Mouse (Mus musculus): ENCODE results near the gene Ltbr. TPM values are rescaled to one million over a fixed set of nuclear protein-coding genes. Genes with fewer than 3 reads are reported as not detected.

Gene Ltbr
- polyA plus RNA-seq, 2 experiments from 2014 or later, result 0.28 TPM; not detected in 1

DNA sequence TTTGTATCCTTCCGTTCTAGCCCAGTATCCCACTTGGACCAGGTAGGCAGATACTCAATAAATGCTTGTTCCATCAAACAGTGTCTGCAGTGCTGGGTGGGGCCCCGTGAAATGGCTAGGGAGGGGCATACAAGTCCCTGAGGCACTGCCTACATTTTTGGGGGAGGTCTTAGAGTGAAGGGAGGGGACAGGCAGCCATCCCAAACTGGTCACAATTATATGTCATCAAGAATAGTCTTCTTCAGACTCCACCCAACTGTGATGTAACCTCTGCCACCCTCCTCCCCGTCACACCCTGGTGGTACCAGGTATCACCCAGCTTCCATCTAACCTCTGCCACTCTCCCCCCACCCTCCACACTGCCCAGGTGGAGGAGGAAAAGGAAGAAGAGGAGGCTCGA is 31.2 kb upstream of the Ltbr start:
- ATAC-seq, result no peak

DNA sequence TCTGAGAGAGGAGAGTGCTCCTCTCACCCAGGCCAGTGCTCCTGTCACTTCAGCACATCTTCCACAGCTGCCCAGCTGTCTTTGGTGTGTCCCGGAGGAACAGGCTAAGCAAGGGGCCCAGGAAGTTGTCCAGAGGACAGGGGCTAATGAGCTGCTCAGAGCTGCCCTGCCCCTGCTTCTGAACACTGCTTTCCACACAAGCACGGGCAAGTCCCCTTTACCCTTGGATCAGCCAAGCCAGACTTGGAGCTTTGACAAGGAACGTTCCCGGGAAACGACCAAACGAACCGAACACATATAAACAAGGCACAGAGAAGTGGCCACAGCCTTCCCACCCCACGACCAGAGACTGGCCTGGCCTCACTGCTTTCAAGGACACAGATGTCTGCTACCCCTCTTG is 30.4 kb upstream of the Ltbr start:
- ATAC-seq, result no peak

DNA sequence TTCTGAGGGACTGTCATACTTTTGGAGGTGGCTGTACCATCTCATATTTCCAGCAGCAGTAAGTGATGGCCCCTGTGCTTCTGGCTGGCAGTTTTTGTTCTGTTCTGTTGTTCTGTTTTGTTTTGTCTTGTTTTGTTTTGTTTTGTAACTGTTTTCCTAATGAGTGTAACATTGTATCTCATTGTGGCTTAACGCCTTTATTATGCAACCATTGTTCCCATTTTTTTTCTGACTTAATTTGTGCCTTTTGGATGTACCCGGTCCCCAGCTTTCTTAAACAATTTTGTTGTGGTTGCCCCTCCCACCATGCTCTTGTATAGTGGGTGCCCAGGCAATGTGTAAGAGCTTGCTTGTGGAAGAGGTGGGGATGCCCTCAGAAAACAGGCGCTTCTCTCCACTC is 28.5 kb upstream of the Ltbr start:
- no peak for ATAC-seq

DNA sequence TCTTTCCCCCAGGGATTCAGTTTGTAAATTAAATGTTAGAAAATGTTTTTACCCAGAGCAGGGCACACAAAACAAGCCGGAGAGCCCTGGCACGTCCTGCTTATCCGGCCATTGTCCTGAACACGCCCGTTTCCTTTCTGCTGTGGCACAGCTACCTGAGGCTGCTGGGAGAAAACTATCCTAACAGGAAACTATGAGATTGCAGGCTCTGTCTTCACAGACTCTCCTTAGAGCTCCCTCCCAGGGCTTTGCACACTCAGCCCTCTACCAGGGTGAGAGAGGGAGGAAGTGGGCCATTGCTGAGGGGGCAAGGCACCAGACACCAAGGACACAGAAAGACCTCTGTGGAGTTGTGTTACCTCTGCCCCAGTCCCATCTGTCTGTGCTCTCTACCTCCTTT is 26.6 kb upstream of the Ltbr start:
- no peak for ATAC-seq

DNA sequence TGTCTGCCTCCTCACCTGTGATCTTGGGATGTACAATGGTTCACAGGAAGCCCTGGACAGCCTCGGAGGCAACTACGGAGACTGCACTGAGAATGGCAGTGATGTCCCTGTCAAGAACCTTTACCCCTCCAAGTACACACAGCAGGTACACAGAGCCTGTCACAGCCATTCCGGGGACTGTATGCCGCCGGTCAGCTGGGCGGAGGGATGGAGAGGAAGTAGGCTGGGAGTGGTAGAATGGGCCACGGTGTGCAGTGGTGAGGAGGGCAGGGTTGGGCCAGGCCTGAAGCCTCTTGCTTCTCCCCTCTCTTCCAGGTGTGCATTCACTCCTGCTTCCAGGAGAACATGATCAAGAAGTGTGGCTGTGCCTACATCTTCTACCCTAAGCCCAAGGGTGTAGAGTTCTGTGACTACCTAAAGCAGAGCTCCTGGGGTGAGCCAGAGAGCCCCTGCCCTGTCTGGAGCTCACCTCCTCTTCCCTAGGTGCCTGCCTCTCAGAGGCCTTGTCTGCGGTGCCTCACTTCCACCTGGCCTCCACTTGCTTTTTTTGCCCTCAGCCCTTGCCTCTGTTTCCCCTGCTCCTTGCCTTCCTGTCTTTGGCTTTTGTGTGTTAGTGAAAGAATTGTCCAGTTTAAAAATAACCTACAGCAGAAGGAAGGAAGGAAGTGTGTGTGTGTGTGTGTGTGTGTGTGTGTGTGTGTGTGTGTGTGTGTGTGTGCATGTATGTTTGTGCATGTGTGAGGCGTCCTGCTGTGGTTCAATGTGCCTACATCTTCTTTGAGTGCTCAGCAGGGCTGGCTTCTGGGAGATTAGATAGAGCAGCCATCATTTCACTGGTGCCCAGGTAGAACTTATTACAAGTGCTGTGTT is 25.3 kb upstream of the Ltbr start:
- ATAC-seq, result peak; percentile 63

DNA sequence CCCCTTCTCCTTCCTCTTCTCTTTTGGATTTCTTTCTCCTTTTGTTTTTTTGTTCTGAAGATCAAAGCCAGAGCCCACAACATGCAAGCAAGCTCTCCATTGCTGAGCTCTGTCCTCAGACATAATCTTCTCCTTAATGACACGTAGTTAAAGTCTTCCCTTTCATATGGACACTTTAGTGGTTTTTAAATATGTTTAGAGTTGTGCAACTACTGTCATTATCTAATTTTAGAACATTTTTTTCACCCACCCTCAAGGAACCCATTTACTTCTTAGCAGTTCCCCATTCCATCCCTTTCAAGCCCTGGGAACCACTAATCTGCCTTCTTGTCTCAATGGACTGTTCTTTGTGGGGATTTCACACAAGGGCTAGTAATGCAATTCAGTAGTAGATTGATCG is 20.7 kb upstream of the Ltbr start:
- ATAC-seq, result no peak

DNA sequence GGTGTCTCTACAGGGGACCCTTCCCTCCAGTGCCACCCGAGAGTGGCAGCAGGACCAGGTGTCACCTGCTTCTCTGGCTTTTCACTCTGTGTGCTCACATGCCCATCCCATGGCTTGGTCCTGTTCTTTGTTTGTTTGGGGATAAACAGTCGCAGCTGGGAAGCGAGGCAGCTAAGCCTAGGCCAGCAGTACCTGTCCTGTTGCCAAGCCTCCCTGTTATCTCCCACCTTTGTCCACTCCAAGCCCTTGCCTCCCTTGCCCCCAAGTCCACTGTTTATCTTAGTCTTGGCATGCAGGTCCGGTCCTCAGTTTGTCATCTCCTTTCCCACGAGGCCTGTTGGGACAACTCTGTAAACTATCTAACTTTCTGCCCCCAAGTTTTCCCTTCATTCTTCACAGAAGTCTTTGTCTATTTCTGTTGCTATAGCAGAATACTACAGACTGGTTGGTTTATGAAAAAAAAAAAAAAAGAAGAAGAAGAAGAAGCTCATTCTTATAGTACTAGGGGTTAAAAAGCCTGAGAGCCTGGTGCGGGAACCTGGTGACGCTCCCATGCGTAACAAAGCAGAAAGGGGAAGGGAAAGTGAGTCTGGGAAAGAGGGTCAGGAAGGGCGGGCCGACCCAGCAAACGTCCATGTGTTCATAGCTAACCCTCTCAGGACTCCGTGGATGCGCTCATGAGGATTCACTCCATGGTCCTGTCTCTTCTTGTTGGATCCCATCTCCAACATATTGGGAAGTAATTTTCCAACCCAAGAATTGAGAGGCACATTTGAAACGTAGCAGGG is 19.6 kb upstream of the Ltbr start:
- ATAC-seq, result no peak

DNA sequence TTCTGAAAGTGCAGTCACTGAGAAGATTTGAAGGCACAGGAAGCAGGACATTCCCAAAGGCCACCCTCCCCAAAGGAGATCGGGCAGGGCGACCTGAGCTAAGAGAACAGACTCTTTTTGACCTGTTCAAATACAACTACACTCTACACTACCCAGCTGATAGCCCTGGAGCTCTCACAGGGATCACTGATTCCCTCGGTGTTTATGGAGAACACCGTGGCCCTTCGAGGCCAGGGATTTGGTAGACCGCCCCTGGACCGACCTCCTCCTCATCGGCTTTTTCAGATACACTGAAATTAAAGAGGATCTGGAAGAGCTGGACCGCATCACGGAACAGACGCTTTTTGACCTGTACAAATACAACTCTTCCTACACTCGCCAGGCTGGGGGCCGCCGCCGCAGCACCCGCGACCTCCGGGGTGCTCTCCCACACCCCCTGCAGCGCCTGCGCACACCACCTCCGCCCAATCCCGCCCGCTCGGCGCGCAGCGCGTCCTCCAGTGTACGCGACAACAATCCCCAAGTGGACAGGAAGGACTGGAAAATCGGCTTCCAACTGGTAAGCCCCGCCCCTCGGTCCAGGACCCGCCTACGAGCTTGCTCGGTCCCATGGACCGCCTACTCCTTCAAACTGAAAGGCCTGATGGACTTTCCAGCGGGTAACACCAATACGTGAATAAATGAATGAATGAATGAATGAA is 17.1 kb upstream of the Ltbr start:
- ATAC-seq, result no peak

DNA sequence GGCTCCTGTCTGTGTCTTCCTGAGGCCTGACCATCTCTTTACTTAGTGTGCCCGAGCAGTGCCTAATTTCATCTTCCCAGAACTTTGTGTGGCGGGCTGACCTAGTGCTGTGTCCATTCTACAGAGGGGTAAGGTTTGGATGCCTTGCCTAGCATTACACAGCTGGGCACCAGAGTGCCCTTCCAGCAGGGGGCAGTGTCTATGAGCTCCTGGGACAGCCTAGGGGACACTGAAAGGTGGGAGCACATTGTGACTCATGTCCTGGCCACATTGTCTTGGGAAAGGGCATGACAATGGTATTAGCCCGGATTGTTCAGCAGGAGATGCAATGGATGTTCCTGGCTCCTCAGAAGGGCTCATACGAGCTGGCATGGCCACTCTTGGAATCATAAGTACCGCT is 14.6 kb upstream of the Ltbr start:
- ATAC-seq, result no peak

DNA sequence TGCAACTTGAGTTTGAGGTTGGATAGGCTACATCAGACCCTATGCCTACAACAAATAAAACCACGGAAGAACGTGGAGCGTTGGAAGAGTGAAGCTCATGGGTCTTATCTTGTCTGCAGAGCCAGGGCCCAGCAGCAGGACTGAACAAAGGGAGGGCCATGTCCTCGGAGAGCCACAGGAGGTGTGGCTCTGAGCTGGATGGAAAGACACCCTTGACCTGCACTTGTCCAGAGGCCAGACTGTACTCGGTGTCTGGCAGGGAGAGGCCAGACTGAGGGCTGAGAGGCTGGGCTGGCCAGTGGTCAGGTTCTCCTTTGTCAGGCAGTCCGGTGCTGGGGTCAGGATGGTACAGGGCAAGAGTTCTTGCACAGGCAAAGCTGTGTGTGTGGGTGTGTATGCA is 11.7 kb upstream of the Ltbr start:
- ATAC-seq, result no peak

DNA sequence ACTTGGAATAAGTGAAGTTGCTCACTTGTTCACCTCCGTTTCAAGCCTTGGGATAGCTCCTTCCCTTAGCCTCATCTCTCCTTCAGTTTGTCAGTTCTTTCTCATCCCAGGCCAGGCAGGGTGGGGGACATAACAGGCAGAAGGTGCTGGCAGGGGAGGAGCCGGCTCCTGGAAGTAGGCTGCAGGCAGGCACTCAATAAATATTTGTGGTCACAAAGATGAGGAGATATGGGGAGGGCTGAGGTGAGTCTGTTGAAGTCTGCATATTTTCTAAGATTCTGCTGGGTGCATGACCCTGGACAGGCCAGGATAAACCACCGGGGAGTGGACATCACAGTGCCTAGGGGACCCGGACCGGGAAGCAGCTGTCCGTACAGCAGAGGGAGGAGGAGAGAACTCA is 9.9 kb upstream of the Ltbr start:
- no peak for ATAC-seq

DNA sequence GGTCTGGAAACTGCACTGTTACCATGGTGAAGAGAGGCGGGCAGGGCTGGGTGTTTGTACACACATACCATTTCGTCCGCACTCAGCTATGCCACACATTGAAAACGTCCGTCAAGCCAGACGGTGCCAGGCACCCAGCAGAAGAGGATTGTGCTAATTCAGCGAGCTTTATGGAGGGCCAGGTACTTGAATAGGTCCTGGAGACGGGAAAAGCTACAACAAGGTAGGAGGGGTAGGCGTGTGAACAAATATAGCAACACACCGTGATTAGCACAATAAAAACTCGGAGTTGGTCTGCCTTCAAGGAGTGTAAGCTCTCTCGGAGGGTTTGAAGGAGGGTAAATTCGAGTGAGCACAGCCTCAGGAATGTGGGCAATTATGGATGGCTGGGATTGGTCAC is 9.1 kb upstream of the Ltbr start:
- no peak for ATAC-seq

DNA sequence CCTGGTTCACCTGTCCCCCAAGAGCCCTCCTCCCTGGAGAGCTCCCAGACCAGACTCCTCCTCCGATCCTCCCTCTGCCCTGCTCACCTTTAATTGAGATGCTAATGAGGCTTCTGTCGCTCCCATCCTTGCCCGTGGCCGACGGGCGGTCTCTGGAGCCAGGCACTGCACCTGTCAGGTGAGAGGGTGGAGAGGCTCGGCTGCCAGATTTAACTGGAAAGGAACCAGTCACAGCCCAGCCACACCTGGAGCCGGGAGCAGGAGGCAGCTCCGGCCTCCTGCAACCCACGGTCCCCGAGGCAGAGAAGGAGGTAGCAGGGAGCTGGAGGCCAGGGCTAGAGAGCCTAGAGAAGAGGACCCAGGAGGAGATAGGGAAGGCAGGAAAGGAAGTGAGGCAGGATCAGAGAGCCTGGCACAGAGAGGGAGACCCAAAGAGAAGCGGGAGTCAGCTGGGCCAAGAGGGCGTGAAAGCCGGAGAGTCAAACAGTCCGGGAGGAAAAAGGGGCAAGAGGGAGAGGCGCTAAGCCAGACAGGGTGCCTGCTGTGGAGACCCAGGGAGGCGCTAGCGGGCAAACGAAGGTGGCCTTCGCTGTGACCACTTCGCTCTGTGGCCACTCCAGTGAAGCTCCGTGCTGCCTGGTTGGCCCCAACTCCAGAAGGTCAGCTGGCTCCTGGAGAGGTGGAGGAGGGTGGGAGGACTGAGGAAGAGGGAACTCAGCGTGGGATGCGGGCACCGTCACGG is 7.6 kb upstream of the Ltbr start:
- ATAC-seq, result no peak

DNA sequence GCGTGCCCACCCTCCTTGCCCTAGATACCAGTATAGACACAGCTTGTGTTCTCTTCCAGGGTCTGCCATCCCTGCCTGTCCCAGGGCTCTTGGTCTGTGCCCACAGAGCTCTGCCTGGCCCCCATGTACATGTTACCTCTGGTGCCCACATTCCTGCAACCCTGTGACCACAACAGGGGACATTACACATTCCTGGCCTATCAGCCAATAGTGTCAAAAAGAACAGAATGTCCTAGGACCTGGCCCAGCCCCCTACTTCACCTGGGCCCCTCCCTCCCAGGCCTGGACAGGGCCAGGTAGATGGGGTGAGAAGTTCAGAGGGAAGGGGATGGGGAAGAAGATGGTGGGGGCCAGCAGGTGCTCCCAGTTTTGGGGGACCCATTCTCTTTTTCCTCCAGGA is 6.6 kb upstream of the Ltbr start, which contains the start of gene Scnn1a:
TSS of gene Scnn1a (plus strand) at position 337 of the 400 bp plus-strand sequence.
- ATAC-seq, result no peak

DNA sequence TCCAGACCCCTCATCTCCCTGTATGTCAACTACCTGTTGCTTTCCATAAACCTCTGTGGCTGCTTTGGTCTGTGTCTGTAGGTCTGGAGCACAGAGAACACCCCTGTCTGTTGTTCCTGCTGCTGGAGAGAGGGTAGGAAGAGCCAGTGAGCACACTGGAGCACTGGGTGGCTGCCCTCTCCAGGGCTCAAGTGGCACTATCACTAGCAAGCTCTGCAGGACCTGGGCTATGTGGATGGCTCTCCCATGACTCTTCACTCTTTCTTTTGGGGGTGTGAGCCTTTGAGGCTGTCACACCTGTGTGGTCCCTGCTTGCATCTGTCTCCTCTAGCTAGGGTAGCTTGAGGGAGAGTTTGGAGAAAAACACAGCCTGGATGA is 6.2 kb upstream of the Ltbr start:
- no peak for ATAC-seq

DNA sequence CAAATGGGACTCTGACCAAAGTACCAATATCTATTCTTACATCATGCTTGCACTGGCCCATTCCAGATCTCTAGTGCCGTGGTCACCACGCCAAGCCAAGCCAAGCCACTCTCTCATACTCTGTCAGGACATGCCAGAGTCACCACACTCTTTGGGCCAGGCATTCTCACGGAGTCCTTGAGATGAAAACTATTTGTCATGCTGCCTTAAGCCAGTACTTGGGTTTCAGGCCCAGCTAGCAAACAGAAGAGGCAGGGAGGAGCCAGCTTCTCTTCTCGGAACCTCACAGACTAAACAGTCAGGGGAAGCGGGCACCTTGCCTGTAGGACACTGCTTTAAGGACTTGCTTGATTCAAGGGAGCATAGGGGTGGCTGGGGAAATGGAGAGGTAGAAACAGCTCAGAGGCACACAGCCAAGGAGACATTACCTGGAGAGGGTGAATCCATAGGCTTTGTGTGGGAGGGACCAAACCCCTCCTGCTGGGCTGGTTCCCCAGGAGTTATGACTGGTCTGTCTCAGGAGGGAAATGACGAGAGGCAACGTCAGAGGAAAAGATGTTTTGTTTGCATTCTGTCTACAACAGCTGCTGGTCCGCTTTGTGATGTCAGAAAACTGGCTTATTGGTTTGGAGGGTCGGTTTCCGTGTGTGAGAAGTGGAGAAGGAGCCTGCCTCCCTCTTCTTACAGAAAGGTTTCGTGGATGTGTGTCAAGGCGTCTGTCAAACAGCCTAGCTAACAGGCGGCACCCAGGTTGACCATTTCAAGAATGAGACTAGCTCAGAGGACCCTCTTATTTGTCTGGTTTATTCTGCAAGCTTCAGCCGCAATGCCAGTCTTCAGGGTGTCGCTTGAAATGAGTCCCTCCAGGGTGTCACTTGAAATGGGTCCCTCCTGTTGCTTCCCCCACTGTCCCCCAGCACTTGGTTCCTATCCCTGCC is 5.6 kb upstream of the Ltbr start:
- ATAC-seq, result no peak

DNA sequence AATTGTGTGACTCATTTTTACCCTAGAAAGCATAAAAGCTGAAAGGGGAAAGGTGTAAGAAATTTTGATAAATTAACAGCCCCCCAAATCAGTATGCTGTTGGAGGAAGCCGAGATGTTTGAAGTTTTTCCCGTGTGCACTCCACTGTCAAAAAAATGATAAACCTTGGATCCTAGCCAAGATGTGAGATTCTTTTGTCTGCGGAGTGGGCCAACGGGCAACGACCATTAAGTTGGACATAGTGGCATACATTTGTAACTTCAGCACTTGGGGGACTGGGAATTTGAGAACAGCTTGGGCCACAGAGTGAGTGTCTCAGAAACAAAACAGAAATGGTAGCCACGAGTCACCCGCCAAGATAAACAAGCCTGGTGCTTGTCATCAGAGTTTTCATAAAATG is 3.4 kb upstream of the Ltbr start:
- no peak for ATAC-seq

DNA sequence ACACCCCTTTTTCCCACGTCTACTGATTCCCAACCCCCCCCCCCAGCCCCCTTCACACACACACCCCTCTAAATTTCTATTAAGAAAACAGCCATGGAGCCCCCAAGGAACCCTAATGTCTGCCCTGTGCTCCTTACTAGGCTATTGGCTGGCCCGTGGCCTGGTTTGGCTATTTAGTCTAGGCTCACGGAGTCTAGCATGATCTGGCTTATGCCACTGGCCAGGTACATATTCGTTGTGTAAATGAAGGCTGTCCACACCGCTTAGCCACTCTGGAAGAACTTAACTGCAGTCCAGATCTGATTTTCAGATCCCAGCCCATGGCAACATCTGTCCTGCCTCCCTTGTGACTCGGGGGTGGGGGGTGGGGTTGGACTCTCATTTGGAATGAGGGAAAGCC is 1.1 kb upstream of the Ltbr start:
- no peak for ATAC-seq

DNA sequence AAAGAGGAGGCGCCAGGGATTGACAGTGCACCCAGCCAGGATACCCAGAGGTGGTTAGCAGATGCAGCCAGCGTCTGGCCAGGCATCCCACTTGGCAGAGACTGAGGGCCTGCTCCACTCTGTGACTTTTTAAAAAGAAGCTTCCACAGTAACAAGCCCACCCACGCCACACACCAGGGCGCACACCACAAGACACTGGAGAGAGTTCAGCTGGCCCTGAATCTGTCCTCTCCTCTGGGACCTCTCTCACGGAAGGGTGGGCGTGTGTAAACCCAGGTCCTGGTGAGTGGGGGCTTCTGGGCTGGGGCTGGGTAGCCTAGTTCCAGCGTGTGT is 512 bp upstream of the Ltbr start:
- no peak for ATAC-seq

DNA sequence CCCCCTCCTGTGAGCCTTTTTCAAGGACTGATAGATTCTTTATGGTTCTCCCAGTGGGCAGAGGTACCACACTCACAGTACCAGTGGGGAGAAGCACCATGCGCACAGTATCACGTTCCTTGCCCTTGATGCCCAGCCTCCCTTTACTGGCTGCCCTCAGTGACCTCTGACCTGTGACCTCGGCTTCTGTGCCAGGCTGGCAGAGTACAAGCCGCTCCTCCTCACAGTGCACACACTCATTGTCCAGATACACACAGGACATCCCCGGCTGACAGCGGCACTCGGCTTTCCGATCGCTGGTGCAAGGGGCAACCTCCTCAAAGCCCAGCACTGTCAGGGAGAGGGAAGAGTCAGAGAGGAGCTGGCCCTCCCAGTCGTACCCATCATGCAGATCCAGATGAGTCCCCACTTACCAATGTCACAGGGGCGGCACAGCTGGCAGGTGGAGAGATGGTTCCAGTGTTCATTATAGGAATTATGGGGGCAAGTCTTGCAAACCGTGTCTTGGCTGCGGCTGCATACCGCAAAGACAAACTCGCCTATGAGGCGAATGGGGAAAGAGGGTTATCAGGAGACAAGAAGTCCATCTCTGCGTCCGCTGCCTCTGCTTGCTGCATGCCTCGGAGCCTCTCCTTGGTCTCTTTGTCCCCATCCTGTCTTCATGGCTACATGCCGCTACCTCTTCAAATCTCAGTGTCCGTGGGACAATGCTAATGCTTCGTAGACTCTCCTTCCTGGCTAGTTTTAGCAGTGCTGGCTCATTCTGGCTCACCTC is 917 bp downstream of the Ltbr start:
- no peak for ATAC-seq

DNA sequence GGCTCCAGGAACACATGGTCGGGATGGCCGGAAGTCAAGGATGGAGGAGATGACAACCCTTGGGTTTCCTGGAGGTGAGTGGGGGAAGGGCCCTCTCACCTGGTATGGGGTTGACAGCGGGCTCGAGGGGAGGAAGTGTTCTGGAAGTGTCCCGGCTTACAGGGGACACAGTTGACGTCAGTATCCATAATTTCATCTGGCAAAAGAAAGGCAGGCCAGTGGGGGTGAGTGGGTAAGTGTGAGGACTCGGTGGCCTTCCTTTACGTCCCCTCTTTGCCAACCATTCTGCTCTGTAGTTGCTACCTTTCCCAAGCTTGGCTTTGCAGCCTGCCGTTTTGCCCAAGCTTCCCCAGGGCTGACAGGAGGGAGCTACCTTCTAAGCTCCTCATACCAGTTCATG is 1.5 kb downstream of the Ltbr start:
- ATAC-seq, result no peak
